Mouse (Mus musculus): ENCODE measurements around the gene Dll4. TPM values are rescaled to one million over a fixed set of nuclear protein-coding genes. Genes with fewer than 3 reads are reported as not detected.

Dll4 gene
- polyA plus RNA-seq, 1 experiment from 2014 or later = 6.5 TPM

DNA sequence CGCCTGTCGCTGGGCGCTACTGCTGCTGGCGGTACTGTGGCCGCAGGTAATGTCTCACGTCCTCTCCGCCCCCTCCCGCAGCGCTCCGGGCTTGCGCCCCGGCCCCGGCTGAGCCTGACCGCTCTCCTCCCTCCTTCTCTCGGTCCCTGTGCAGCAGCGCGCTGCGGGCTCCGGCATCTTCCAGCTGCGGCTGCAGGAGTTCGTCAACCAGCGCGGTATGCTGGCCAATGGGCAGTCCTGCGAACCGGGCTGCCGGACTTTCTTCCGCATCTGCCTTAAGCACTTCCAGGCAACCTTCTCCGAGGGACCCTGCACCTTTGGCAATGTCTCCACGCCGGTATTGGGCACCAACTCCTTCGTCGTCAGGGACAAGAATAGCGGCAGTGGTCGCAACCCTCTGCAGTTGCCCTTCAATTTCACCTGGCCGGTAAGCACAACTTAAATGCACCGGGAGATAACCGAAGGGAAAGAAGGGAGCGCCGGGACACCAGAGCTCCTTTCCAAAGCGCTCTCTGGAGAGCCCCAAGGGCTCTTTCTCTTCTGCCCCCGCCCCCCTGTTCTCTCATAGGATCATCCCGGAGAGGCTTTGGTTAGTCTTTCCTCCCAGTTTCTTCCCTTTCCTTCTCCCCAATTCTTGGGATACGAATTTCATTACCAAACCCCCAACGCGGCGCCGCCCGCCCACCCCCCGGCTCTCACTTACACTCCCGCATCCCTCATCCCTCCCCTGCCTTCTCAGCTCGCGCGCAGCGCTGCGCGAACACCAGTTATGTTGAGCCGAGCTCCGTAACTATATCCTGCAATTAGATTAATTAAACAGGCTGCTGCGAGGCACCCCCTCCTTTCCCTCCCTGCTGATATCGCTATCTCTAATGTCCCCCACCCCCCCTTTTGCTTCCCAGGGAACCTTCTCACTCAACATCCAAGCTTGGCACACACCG lies 847 bp downstream of the Dll4 start:
- Histone ChIP-seq H3K4me1 (replicated peaks) (peaks cover 58% of the 10 kb centered on the region), H3K4me2 (peak overlapping the region; percentile 85), H3K27ac (ENCODE audit: poor library complexity, severe bottlenecking) (peak overlapping the region; percentile 53), H3K4me3 (peak overlapping the region; percentile 57), H3K9me3 (replicated peaks) (no peaks in the 10 kb centered on the region), H3K36me3 (0 out of 2 replicates have a peak, but pooled peaks cover 3% of the 10 kb centered on the region), H3K27me3 (replicated peaks) (peaks cover 98% of the 10 kb centered on the region), H3K9ac (peak overlapping the region; percentile 78)
- WGBS = under 1% methylated on average over 61 of the region's 61 CpGs
- ATAC-seq (ENCODE audit: insufficient number of reproducible peaks, low FRiP score) = no peak

DNA sequence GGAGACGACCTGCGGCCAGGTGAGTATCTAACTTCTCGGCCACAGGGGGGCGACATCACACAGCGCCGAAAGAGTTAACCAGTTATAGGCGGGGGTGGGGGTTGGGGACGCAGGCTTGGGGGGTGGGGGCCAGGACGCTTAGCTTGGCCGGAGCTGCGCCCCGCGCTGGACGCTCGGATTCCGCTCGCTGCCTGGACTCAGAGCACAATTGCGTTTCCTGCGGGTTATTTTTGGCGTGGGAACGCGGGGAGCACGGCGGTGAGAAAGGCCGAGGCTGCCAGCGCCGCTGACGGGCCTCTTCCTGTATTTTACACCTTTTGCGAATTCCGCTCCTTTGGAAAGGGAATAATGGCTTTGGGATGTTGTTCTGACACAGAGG lies 1.5 kb downstream of the Dll4 start:
- Histone ChIP-seq H3K27ac (ENCODE audit: poor library complexity, severe bottlenecking) (peak overlapping the region; percentile 53; the same call in 1 of the 2 replicates), H3K9me3 (replicated peaks) (no peaks in the 10 kb centered on the region), H3K4me3 (peak overlapping the region; percentile 57), H3K36me3 (0 out of 2 replicates have a peak, but pooled peaks cover 3% of the 10 kb centered on the region), H3K4me2 (peak overlapping the region; percentile 85), H3K27me3 (replicated peaks) (peaks cover 98% of the 10 kb centered on the region), H3K9ac (peak overlapping the region; percentile 78), H3K4me1 (replicated peaks) (peaks cover 51% of the 10 kb centered on the region)
- ATAC-seq (ENCODE audit: insufficient number of reproducible peaks, low FRiP score) = peak; percentile 45; the same call in 1 of the 2 replicates
- WGBS = under 1% methylated on average over 30 of the region's 30 CpGs

DNA sequence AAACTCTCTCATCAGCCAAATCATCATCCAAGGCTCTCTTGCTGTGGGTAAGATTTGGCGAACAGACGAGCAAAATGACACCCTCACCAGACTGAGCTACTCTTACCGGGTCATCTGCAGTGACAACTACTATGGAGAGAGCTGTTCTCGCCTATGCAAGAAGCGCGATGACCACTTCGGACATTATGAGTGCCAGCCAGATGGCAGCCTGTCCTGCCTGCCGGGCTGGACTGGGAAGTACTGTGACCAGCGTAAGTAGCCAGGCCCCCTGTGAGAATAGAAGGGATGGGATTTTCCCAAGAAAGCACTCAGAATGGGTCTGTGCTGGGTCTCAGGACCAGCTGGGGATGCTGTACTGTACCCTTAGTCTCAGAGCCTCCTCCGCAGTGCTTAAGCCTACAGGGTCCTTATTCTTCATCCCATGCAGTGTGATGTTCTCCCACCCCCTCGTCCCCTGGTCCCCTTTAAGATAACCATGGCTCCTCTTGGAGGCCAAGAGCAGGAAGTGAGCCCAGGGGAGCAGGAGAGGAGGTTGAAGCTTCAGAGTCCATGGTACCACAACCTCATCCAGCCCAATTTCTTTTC lies 2.5 kb downstream of the Dll4 start:
- no peak for ATAC-seq (ENCODE audit: insufficient number of reproducible peaks, low FRiP score)
- Histone ChIP-seq H3K27ac (ENCODE audit: poor library complexity, severe bottlenecking) (no peak overlapping the region), H3K36me3 (0 out of 2 replicates have a peak, but pooled peaks cover 3% of the 10 kb centered on the region), H3K9ac (0 out of 2 replicates have a peak overlapping the region, but pooled peaks have one; percentile 2), H3K4me1 (replicated peaks) (peaks cover 42% of the 10 kb centered on the region), H3K27me3 (replicated peaks) (peaks cover 96% of the 10 kb centered on the region), H3K4me3 (peak overlapping the region; percentile 57), H3K9me3 (replicated peaks) (no peaks in the 10 kb centered on the region), H3K4me2 (peak overlapping the region; percentile 85)
- WGBS = 18% methylated on average over 11 of the region's 11 CpGs

DNA sequence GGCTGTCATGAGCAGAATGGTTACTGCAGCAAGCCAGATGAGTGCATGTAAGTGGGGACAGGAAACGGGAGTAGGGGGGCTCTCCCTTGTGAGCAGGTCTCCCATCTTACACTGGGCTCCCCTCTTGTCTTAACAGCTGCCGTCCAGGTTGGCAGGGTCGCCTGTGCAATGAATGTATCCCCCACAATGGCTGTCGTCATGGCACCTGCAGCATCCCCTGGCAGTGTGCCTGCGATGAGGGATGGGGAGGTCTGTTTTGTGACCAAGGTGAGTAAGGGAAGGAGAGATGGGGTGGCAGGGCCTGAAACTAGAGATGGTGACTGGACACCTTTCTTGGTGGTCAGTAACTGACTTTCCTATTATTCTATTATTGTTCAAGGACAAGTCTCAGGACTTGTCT lies 3.0 kb downstream of the Dll4 start:
- 44% methylated on average over 5 of the region's 5 CpGs for WGBS
- H3K27ac ChIP-seq (ENCODE audit: poor library complexity, severe bottlenecking) = no peak overlapping the region
- H3K27me3 ChIP-seq (replicated peaks) = peaks cover 91% of the 10 kb centered on the region
- no peaks in the 10 kb centered on the region for H3K9me3 ChIP-seq (replicated peaks)
- H3K36me3 ChIP-seq = 0 out of 2 replicates have a peak, but pooled peaks cover 3% of the 10 kb centered on the region
- peaks cover 42% of the 10 kb centered on the region for H3K4me1 ChIP-seq (replicated peaks)
- ATAC-seq (ENCODE audit: insufficient number of reproducible peaks, low FRiP score) = no peak
- peak overlapping the region; percentile 57 for H3K4me3 ChIP-seq
- H3K4me2 ChIP-seq = peak overlapping the region; percentile 85
- 0 out of 2 replicates have a peak overlapping the region, but pooled peaks have one; percentile 14 for H3K9ac ChIP-seq

DNA sequence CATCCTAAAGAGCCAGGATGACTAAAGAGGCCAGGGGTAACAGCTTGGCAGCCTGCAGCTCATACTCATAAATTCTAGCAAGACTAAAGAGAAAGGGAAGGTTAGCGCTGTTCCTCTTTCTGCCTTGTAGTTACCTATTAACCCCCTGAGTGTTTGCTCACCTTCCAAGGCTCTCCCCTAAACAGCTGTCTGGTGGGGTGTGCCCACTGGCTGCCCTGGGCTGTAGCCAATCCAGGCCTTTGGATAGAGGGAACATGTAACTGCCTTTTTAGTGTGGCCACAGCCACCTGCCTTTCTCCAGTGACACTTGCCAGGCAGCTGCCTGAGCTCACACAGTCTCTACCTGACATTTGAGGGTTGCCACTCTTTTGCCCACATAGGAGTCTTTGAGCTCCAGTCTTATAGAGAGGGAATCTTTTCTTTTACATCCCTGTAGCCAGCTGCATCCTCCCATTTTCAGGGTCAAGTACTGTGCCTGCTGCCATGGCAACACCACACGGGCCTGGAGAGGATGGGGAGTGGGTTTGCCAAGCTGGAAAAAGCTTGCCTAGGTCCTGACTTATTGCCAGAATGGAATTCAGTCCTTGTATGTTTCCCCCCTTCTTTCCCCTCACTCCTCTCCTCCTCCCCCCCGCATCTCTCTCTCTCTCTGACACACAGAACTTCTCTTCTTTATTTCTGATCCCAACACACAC lies 3.7 kb downstream of the Dll4 start:
- WGBS = 58% methylated on average over 3 of the region's 3 CpGs
- Histone ChIP-seq H3K4me2 (peak overlapping the region; percentile 85), H3K9ac (no peak overlapping the region), H3K9me3 (replicated peaks) (no peaks in the 10 kb centered on the region), H3K36me3 (0 out of 2 replicates have a peak, but pooled peaks cover 3% of the 10 kb centered on the region), H3K4me1 (replicated peaks) (peaks cover 36% of the 10 kb centered on the region), H3K27ac (ENCODE audit: poor library complexity, severe bottlenecking) (no peak overlapping the region), H3K4me3 (no peak overlapping the region), H3K27me3 (replicated peaks) (peaks cover 87% of the 10 kb centered on the region)
- ATAC-seq (ENCODE audit: insufficient number of reproducible peaks, low FRiP score) = no peak

DNA sequence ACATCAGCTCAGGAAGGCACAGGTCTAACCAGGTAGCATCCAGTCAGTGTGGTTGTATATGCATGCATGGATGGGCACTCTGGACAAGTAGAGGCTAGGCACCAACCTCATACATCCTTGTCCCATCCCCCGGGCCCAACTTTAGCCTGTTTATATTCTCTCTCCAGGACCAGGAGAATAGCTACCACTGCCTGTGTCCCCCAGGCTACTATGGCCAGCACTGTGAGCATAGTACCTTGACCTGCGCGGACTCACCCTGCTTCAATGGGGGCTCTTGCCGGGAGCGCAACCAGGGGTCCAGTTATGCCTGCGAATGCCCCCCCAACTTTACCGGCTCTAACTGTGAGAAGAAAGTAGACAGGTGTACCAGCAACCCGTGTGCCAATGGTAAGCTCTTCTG lies 5.2 kb downstream of the Dll4 start:
- H3K4me1 ChIP-seq (replicated peaks) = peaks cover 21% of the 10 kb centered on the region

DNA sequence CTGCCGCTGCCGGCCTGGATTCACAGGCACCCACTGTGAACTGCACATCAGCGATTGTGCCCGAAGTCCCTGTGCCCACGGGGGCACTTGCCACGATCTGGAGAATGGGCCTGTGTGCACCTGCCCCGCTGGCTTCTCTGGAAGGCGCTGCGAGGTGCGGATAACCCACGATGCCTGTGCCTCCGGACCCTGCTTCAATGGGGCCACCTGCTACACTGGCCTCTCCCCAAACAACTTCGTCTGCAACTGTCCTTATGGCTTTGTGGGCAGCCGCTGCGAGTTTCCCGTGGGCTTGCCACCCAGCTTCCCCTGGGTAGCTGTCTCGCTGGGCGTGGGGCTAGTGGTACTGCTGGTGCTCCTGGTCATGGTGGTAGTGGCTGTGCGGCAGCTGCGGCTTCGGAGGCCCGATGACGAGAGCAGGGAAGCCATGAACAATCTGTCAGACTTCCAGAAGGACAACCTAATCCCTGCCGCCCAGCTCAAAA lies 6.6 kb downstream of the Dll4 start:
- Histone ChIP-seq H3K4me3 (no peak overlapping the region), H3K9ac (no peak overlapping the region), H3K4me1 (replicated peaks) (peaks cover 11% of the 10 kb centered on the region), H3K27ac (ENCODE audit: poor library complexity, severe bottlenecking) (no peak overlapping the region), H3K4me2 (peak overlapping the region; percentile 19; the same call in 1 of the 2 replicates), H3K27me3 (replicated peaks) (peaks cover 60% of the 10 kb centered on the region), H3K36me3 (0 out of 2 replicates have a peak, but pooled peaks cover 3% of the 10 kb centered on the region), H3K9me3 (replicated peaks) (no peaks in the 10 kb centered on the region)
- 66% methylated on average over 24 of the region's 24 CpGs for WGBS
- ATAC-seq (ENCODE audit: insufficient number of reproducible peaks, low FRiP score) = no peak

More for the DNA sequence above, 5.2 kb downstream of the Dll4 start:
- no peaks in the 10 kb centered on the region for H3K9me3 ChIP-seq (replicated peaks)
- 0 out of 2 replicates have a peak, but pooled peaks cover 3% of the 10 kb centered on the region for H3K36me3 ChIP-seq
- peaks cover 74% of the 10 kb centered on the region for H3K27me3 ChIP-seq (replicated peaks)
- H3K4me3 ChIP-seq = no peak overlapping the region
- H3K9ac ChIP-seq = no peak overlapping the region
- H3K4me2 ChIP-seq = no peak overlapping the region
- no peak for ATAC-seq (ENCODE audit: insufficient number of reproducible peaks, low FRiP score)
- H3K27ac ChIP-seq (ENCODE audit: poor library complexity, severe bottlenecking) = no peak overlapping the region
- 86% methylated on average over 8 of the region's 8 CpGs for WGBS

DNA sequence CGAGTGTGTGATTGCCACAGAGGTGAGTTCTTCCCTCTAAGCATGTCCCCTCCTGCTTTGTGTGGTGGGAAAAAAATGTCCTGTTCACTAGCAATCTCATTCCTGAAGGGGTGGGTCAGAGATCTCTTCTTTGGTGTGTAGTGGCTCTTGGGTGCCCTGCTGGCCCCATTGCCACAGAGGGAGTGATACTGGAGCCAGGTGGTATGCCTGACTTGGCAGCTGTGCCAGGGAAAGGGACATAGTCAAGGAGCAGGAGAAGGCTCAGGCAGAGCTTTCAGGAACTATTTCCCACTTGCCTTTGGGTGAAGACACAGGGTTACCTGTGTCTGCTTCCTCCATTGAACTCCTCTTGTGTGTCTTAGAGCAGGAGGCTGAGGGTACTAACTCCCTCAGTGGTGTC lies 8.6 kb downstream of the Dll4 start:
- H3K4me1 ChIP-seq (replicated peaks) = peaks cover 17% of the 10 kb centered on the region
- ATAC-seq (ENCODE audit: insufficient number of reproducible peaks, low FRiP score) = no peak
- WGBS = 38% methylated on average over 1 of the region's 1 CpGs
- H3K27ac ChIP-seq (ENCODE audit: poor library complexity, severe bottlenecking) = no peak overlapping the region
- H3K36me3 ChIP-seq = 0 out of 2 replicates have a peak, but pooled peaks cover 3% of the 10 kb centered on the region
- H3K4me3 ChIP-seq = no peak overlapping the region
- H3K9me3 ChIP-seq (replicated peaks) = no peaks in the 10 kb centered on the region
- H3K9ac ChIP-seq = no peak overlapping the region
- peaks cover 42% of the 10 kb centered on the region for H3K27me3 ChIP-seq (replicated peaks)
- peak overlapping the region; percentile 44 for H3K4me2 ChIP-seq

DNA sequence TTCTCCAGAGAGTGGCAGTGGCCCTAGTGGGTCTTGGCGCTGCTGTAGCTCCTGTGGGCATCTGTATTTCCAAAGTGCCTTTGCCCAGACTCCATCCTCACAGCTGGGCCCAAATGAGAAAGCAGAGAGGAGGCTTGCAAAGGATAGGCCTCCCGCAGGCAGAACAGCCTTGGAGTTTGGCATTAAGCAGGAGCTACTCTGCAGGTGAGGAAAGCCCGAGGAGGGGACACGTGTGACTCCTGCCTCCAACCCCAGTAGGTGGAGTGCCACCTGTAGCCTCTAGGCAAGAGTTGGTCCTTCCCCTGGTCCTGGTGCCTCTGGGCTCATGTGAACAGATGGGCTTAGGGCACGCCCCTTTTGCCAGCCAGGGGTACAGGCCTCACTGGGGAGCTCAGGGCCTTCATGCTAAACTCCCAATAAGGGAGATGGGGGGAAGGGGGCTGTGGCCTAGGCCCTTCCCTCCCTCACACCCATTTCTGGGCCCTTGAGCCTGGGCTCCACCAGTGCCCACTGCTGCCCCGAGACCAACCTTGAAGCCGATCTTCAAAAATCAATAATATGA lies 9.5 kb downstream of the Dll4 start:
- H3K4me1 ChIP-seq (replicated peaks) = peaks cover 13% of the 10 kb centered on the region
- no peak overlapping the region for H3K9ac ChIP-seq
- H3K4me2 ChIP-seq = no peak overlapping the region
- no peak for ATAC-seq (ENCODE audit: insufficient number of reproducible peaks, low FRiP score)
- no peak overlapping the region for H3K4me3 ChIP-seq
- peaks cover 33% of the 10 kb centered on the region for H3K27me3 ChIP-seq (replicated peaks)
- H3K27ac ChIP-seq (ENCODE audit: poor library complexity, severe bottlenecking) = no peak overlapping the region
- H3K36me3 ChIP-seq = 0 out of 2 replicates have a peak, but pooled peaks cover 3% of the 10 kb centered on the region
- no peaks in the 10 kb centered on the region for H3K9me3 ChIP-seq (replicated peaks)
- 68% methylated on average over 7 of the region's 7 CpGs for WGBS

DNA sequence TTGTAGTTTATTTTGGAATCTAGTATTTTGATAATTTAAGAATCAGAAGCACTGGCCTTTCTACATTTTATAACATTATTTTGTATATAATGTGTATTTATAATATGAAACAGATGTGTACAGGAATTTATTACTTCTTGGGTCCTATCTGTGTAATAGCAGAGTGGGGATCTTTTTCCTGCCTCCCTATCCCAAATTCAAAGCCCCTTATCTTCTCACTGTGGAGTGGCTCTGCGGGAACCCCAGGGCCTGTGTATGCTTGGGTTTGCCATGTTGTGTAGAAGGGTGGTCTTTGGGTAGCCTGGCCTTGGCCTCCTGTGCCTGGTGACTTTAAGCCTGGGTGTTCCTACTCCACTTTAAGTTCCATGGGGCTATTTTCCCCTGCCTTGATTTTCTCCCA lies 10.0 kb downstream of the Dll4 start:
- no peak for ATAC-seq (ENCODE audit: insufficient number of reproducible peaks, low FRiP score)
- 0 out of 2 replicates have a peak, but pooled peaks cover 1% of the 10 kb centered on the region for H3K36me3 ChIP-seq
- peak overlapping the region; percentile 57 for H3K27ac ChIP-seq (ENCODE audit: poor library complexity, severe bottlenecking)
- H3K4me1 ChIP-seq (replicated peaks) = peaks cover 13% of the 10 kb centered on the region
- peaks cover 28% of the 10 kb centered on the region for H3K27me3 ChIP-seq (replicated peaks)
- no peak overlapping the region for H3K4me3 ChIP-seq
- H3K9ac ChIP-seq = no peak overlapping the region
- no peak overlapping the region for H3K4me2 ChIP-seq
- 65% methylated on average over 1 of the region's 1 CpGs for WGBS
- no peaks in the 10 kb centered on the region for H3K9me3 ChIP-seq (replicated peaks)

Measured in heart, embryonic 12.5 days (tissue).